Mouse (Mus musculus) kidney, adult 2 months (tissue): Measurements from ENCODE around the gene Pate3.
"Not testable (repeated sequence)": the region's sequence is repeated elsewhere in the genome, so short reads cannot be mapped to it uniquely, and the experiment has no call there.

Experiments used
- CTCF ChIP-seq: fragments of 200-500 bp; conservative IDR thresholded peaks from 2 replicates; pipeline ENCODE4 v1.5.1; 2011; ENCODE audit warnings: low read depth, mild to moderate bottlenecking, control low read depth, low read length, moderate library complexity, mixed read lengths; ENCODE audit not compliant: insufficient read depth, insufficient read length
- POLR2A ChIP-seq: fragments of 200-500 bp; IDR thresholded peaks from one replicate; pipeline ENCODE4 v1.6.1; 2011; ENCODE audit warnings: low read depth, low read length, control low read depth

DNA sequence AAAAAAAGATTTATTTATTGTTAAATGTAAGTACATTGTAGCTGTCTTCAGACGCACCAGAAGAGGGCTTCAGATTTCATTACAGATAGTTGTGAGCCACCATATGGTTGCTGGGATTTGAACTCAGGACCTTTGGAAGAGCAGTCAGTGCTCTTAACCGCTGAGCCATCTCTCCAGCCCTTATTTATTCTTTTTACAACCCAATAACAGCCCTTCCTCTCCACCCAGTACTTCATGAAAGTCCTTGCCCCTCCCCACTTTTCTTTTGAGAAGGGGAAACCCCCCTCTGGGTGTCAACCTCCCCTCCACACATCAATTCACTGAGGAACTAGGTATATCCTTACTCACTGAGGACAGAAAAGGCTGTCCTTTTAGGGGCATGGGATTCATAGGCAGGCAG, 31.2 kb downstream of the Pate3 start:
- not testable (repeated sequence) for TF ChIP-seq POLR2A, CTCF
